Mouse (Mus musculus) ES-E14 (cell line): ENCODE data around the gene St6galnac5. TPM values are rescaled to one million over a fixed set of nuclear protein-coding genes. Genes with fewer than 3 reads are reported as not detected.
"Not testable (repeated sequence)": the region's sequence is repeated elsewhere in the genome, so short reads cannot be mapped to it uniquely, and the experiment has no call there.

Source experiments
- DNase-seq: peaks from one replicate; pipeline ENCODE4 v3.0.0-alpha.2; 2013; ENCODE audit warnings: low read depth, low spot score
- H3K27ac ChIP-seq: 2 replicates; pipeline ENCODE4 v1.5.1; 2012; ENCODE audit warnings: low read depth, mild to moderate bottlenecking, low read length, moderate library complexity, mixed read lengths; ENCODE audit not compliant: poor library complexity, insufficient read depth, severe bottlenecking
- H3K36me3 ChIP-seq: 2 replicates; pipeline ENCODE4 v1.6.1; 2012; ENCODE audit warnings: mild to moderate bottlenecking, low read length, moderate library complexity, mixed read lengths; ENCODE audit not compliant: control insufficient read depth, poor library complexity, insufficient read depth, severe bottlenecking
- H3K4me1 ChIP-seq, 2 experiments: fragments of 150-350 bp in 1 of 2; sonication (generic) in 1 of 2; 2 replicates each; pipeline ENCODE4 v1.6.1; 2012; ENCODE audit warnings: low read length in 2 of 2, mild to moderate bottlenecking in 1 of 2, mixed read lengths in 1 of 2; ENCODE audit not compliant: control insufficient read depth in 2 of 2, insufficient read depth in 2 of 2, poor library complexity in 1 of 2
- H3K4me3 ChIP-seq, 2 experiments: fragments of 150-350 bp in 1 of 2; sonication (generic) in 1 of 2; 2 replicates each; pipeline ENCODE4 v1.5.1; 2012; ENCODE audit warnings: low read length in 2 of 2, low read depth in 1 of 2, mild to moderate bottlenecking in 1 of 2, mixed read lengths in 1 of 2; ENCODE audit not compliant: insufficient read depth in 1 of 2, poor library complexity in 1 of 2, severe bottlenecking in 1 of 2
- H3K9ac ChIP-seq: 2 replicates; pipeline ENCODE4 v1.6.1; 2012; ENCODE audit warnings: low read depth, mild to moderate bottlenecking, low read length, mixed read lengths; ENCODE audit not compliant: poor library complexity, insufficient read depth, severe bottlenecking
- H3K9me3 ChIP-seq: fragments of 150-350 bp; sonication (generic); 2 replicates; pipeline ENCODE4 v1.6.1; 2012; ENCODE audit warnings: low read depth, mild to moderate bottlenecking, low read length; ENCODE audit not compliant: control insufficient read depth, insufficient read depth
- CHD2 ChIP-seq: IDR thresholded peaks from 2 replicates; pipeline ENCODE4 v1.6.1; 2014; ENCODE audit warnings: mild to moderate bottlenecking, low read depth, low read length, inconsistent platforms
- HCFC1 ChIP-seq: IDR thresholded peaks from 2 replicates; pipeline ENCODE4 v1.6.1; 2012; ENCODE audit warnings: low read length, inconsistent platforms, borderline replicate concordance; ENCODE audit not compliant: insufficient read depth
- MAFK ChIP-seq: IDR thresholded peaks from 2 replicates; pipeline ENCODE4 v1.6.1; 2014; ENCODE audit warnings: mild to moderate bottlenecking, low read depth, low read length, inconsistent platforms; ENCODE audit not compliant: insufficient read depth
- ZC3H11A ChIP-seq: IDR thresholded peaks from 2 replicates; pipeline ENCODE4 v1.6.1; 2012; ENCODE audit warnings: low read depth, mild to moderate bottlenecking, inconsistent platforms, low read length, borderline replicate concordance
- ZNF384 ChIP-seq: IDR thresholded peaks from 2 replicates; pipeline ENCODE4 v1.6.1; 2012; ENCODE audit warnings: low read depth, low read length, inconsistent platforms
- in situ Hi-C, 2 experiments: fragments of 600-800 bp; cut with MboI; formaldehyde crosslinking; loops; one replicate each; pipeline ENCODE4 v1.15.1; 2025; ENCODE audit warnings: low sequenced_read_pairs in 2 of 2, inconsistent platforms in 1 of 2; ENCODE audit not compliant: unreplicated experiment in 2 of 2
- total RNA-seq: library from RNA; depleted of rRNA; stranded (reverse); fragments of 300-350 nt; gene quantifications from 2 replicates; pipeline ENCODE4 v1.2.3, GENCODE M21; 2012

St6galnac5 gene
- total RNA-seq, 1 experiment = 0.27 TPM

- Histone ChIP-seq H3K27ac (no peak overlapping the region), H3K9ac (no peak overlapping the region), H3K9me3 (no peaks in the 10 kb centered on the region), H3K4me3 (no peak overlapping the region), H3K36me3 (peaks cover 5% of the 10 kb centered on the region), H3K4me1 (no peaks in the 10 kb centered on the region)
- in situ Hi-C loops = no loop called here
- DNase-seq = no peak
- TF ChIP-seq MAFK (no peak), CHD2 (no peak), ZNF384 (no peak), ZC3H11A (no peak), HCFC1 (no peak)
Measured at GRCm38 (mm10) chr3:152792601-152793000, 189.4 kb downstream of the St6galnac5 start.

DNA sequence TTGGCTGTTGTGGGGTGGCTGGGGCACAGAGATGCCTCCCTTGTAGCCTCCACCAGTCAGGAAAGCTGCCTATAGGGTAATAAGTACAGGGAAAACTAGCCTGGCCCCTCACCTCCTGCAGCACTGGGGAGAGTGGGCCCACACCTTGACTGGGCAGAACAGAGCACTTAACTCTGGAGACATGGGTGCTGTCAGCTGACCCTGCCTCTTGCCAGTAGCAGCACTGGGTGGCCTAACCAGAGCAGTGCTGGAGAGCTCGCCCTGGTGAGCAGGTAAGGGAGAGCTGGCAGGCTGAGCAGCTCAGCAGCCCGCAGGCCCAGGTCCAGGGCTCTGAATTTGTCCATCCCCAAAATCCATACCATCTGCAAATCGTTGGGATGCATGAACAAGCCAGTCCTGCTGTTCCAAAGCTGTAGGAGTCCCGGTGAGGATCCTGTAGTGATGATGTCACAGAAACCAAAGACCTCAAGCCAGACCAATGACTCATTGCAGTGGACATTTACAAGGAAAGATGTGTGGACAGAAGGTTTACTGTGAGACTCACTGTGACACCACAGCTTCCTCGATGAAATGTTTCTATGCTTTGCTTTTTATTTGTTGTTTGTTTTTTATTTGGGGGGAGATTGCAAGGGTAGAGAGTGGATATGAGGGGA lies 193.6 kb downstream of the St6galnac5 start:
- H3K4me3 ChIP-seq, H3K9me3 ChIP-seq, H3K36me3 ChIP-seq, DNase-seq, H3K27ac ChIP-seq, H3K4me1 ChIP-seq, in situ Hi-C loops, H3K9ac ChIP-seq: not testable (repeated sequence)

DNA sequence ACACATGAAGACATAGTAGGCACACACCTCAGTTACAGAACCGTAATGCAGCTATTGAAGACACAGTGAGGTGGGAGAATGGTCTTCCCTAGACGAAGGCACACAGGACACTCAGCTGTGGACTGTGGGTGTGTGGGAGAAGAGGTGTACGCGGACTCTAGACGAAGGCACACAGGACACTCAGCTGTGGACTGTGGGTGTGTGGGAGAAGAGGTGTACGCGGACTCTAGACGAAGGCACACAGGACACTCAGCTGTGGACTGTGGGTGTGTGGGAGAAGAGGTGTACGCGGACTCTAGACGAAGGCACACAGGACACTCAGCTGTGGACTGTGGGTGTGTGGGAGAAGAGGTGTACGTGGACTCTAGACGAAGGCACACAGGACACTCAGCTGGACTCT lies 197.7 kb downstream of the St6galnac5 start:
- H3K4me1 ChIP-seq, H3K9me3 ChIP-seq, H3K4me3 ChIP-seq, H3K9ac ChIP-seq, in situ Hi-C loops, H3K27ac ChIP-seq, DNase-seq: not testable (repeated sequence)
- peaks cover 12% of the 10 kb centered on the region for H3K36me3 ChIP-seq

DNA sequence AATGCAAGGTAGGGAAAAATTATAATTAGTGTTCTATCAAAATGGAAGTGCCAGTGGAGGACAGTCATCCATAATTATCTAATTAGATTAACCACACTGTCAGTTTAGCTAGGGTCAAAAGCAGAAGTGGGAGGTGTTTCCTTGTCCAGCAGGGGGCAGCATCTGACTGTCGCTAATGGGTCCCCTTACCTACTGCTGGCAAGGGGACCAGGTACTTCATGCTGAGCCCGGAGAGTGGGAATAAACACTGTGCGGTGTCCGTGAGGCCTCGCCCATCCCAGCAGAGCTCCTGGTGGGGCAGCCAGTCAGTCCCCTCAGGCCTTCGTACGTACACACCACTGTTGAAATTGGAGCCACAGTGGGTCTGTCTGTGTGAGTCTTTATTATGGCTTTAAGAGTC lies 198.3 kb downstream of the St6galnac5 start:
- Histone ChIP-seq H3K4me1 (no peaks in the 10 kb centered on the region), H3K27ac (no peak overlapping the region), H3K4me3 (no peak overlapping the region), H3K9ac (no peak overlapping the region), H3K36me3 (peaks cover 12% of the 10 kb centered on the region), H3K9me3 (no peaks in the 10 kb centered on the region)
- TF ChIP-seq ZNF384 (no peak), CHD2 (no peak), HCFC1 (no peak), MAFK (no peak), ZC3H11A (peak; percentile 59)
- in situ Hi-C loops = no loop called here
- DNase-seq = peak; percentile 69

DNA sequence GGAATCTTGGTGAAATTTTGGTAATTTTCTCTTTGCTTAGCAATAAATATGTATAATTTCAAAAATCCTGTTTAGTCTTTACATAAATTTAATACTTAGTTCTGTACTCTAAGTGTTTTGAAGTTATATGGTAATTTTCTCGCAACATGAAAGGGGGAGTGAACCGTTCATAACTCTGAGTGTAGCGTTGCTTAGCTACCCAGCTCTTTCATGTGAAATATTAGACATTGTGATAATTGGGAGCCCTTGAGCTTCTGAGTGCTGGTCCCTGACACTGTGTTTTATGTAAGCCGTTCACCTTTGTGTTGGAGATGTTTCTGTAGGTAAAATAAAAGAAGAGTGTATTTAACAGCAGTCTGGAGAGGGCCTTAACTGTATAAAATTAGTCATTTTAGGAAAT lies 202.2 kb downstream of the St6galnac5 start:
- in situ Hi-C loops = no loop called here

More for the DNA sequence above, 202.2 kb downstream of the St6galnac5 start:
- no peak for DNase-seq
- H3K9ac ChIP-seq = no peak overlapping the region
- TF ChIP-seq ZNF384 (no peak), CHD2 (no peak), ZC3H11A (no peak), HCFC1 (no peak), MAFK (no peak)
- H3K9me3 ChIP-seq = no peaks in the 10 kb centered on the region
- no peak overlapping the region for H3K4me3 ChIP-seq
- H3K27ac ChIP-seq = no peak overlapping the region
- H3K36me3 ChIP-seq = peaks cover 3% of the 10 kb centered on the region; the same call in 1 of the 2 replicates
- no peaks in the 10 kb centered on the region for H3K4me1 ChIP-seq
